Mouse (Mus musculus) splenic B cell, adult 2 months (primary cell): ENCODE data around the gene Enoph1.

ENCODE experiments used
- DNase-seq: peaks from one replicate; pipeline ENCODE4 v3.0.0-alpha.2; 2011; ENCODE audit warnings: low read depth, low spot score
- H3K27me3 ChIP-seq: 2 replicates; pipeline ENCODE4 v1.6.1; 2012; ENCODE audit warnings: mild to moderate bottlenecking, low read length, moderate library complexity, mixed read lengths; ENCODE audit not compliant: control insufficient read depth, poor library complexity, insufficient read depth, severe bottlenecking
- H3K36me3 ChIP-seq: 2 replicates; pipeline ENCODE4 v1.6.1; 2012; ENCODE audit warnings: mild to moderate bottlenecking, low read length, moderate library complexity, mixed read lengths; ENCODE audit not compliant: control insufficient read depth, poor library complexity, insufficient read depth, severe bottlenecking

Gene Enoph1

GRCm38 (mm10) chr5:100030069-100030468 lies 9.7 kb upstream of the Enoph1 start:
- Histone ChIP-seq H3K36me3 (peaks cover 11% of the 10 kb centered on the region), H3K27me3 (no peaks in the 10 kb centered on the region)
- DNase-seq, result no peak

GRCm38 (mm10) chr5:100032107-100032506 lies 7.7 kb upstream of the Enoph1 start:
- H3K27me3 ChIP-seq, result no peaks in the 10 kb centered on the region
- peak; percentile 26 for DNase-seq
- H3K36me3 ChIP-seq, result peaks cover 11% of the 10 kb centered on the region

- Histone ChIP-seq H3K36me3 (peaks cover 12% of the 10 kb centered on the region), H3K27me3 (no peaks in the 10 kb centered on the region)
- DNase-seq, result no peak
These were observed 7.1 kb upstream of the Enoph1 start for GRCm38 (mm10) chr5:100032646-100033045.

GRCm38 (mm10) chr5:100035950-100036349 lies 3.8 kb upstream of the Enoph1 start:
- peaks cover 12% of the 10 kb centered on the region for H3K36me3 ChIP-seq
- H3K27me3 ChIP-seq, result no peaks in the 10 kb centered on the region
- no peak for DNase-seq

- Histone ChIP-seq H3K36me3 (peaks cover 11% of the 10 kb centered on the region), H3K27me3 (no peaks in the 10 kb centered on the region)
- DNase-seq, result peak; percentile 15
These were observed 3.1 kb upstream of the Enoph1 start for GRCm38 (mm10) chr5:100036681-100037080.

- no peaks in the 10 kb centered on the region for H3K27me3 ChIP-seq
- DNase-seq, result peak; percentile 90
- H3K36me3 ChIP-seq, result peaks cover 9% of the 10 kb centered on the region
These were observed 1.6 kb upstream of the Enoph1 start for GRCm38 (mm10) chr5:100037965-100038713.

GRCm38 (mm10) chr5:100038714-100039601 lies 827 bp upstream of the Enoph1 start:
- Histone ChIP-seq H3K27me3 (no peaks in the 10 kb centered on the region), H3K36me3 (peaks cover 9% of the 10 kb centered on the region)
- peak; percentile 97 for DNase-seq

- Histone ChIP-seq H3K27me3 (no peaks in the 10 kb centered on the region), H3K36me3 (peaks cover 2% of the 10 kb centered on the region)
- no peak for DNase-seq
These were observed 548 bp downstream of the Enoph1 start for GRCm38 (mm10) chr5:100040281-100040784.

GRCm38 (mm10) chr5:100041272-100041671 lies 1.5 kb downstream of the Enoph1 start:
- Histone ChIP-seq H3K36me3 (peaks cover 2% of the 10 kb centered on the region; the same call in 1 of the 2 replicates), H3K27me3 (no peaks in the 10 kb centered on the region)
- DNase-seq, result no peak

- DNase-seq, result no peak
- no peaks in the 10 kb centered on the region for H3K36me3 ChIP-seq
- no peaks in the 10 kb centered on the region for H3K27me3 ChIP-seq
These were observed 2.7 kb downstream of the Enoph1 start for GRCm38 (mm10) chr5:100042467-100042866.

- no peaks in the 10 kb centered on the region for H3K36me3 ChIP-seq
- no peaks in the 10 kb centered on the region for H3K27me3 ChIP-seq
- no peak for DNase-seq
These were observed 3.6 kb downstream of the Enoph1 start for GRCm38 (mm10) chr5:100043361-100043760.

GRCm38 (mm10) chr5:100044030-100044429 lies 4.2 kb downstream of the Enoph1 start:
- Histone ChIP-seq H3K36me3 (no peaks in the 10 kb centered on the region), H3K27me3 (no peaks in the 10 kb centered on the region)
- no peak for DNase-seq

- no peak for DNase-seq
- no peaks in the 10 kb centered on the region for H3K27me3 ChIP-seq
- H3K36me3 ChIP-seq, result no peaks in the 10 kb centered on the region
These were observed 4.8 kb downstream of the Enoph1 start for GRCm38 (mm10) chr5:100044621-100045020.

- DNase-seq, result no peak
- Histone ChIP-seq H3K27me3 (no peaks in the 10 kb centered on the region), H3K36me3 (no peaks in the 10 kb centered on the region)
These were observed 6.3 kb downstream of the Enoph1 start for GRCm38 (mm10) chr5:100046096-100046495.

- DNase-seq, result no peak
- no peaks in the 10 kb centered on the region for H3K27me3 ChIP-seq
- H3K36me3 ChIP-seq, result no peaks in the 10 kb centered on the region
These were observed 7.4 kb downstream of the Enoph1 start for GRCm38 (mm10) chr5:100047143-100047640.
